Mouse (Mus musculus) liver, embryonic 13.5 days (tissue): ENCODE results near the gene Slc11a2. TPM values are rescaled to one million over a fixed set of nuclear protein-coding genes. Genes with fewer than 3 reads are reported as not detected.
A peak's percentile ranks its signal among the peaks of the same experiment; 100 is the strongest.
"Not testable (repeated sequence)": the region's sequence is repeated elsewhere in the genome, so short reads cannot be mapped to it uniquely, and the experiment has no call there.

Source experiments
- ATAC-seq: fragments of 200-750 bp; cut with Nextera tagmentation; 2 replicates; pipeline ENCODE4 v1.8.0; 2017; ENCODE audit warnings: low read depth, mild to moderate bottlenecking, moderate number of reproducible peaks, moderate library complexity
- DNase-seq: peaks from one replicate; pipeline ENCODE4 v3.0.0; 2022
- H3K27ac ChIP-seq: fragments of 300-500 bp; sonication (generic); 2 replicates; pipeline ENCODE4 v1.5.1; 2015; ENCODE audit warnings: moderate library complexity, mild to moderate bottlenecking, inconsistent platforms
- H3K27me3 ChIP-seq: fragments of 300-500 bp; sonication (generic); 2 replicates; pipeline ENCODE4 v1.6.1; 2015; ENCODE audit warnings: mild to moderate bottlenecking, inconsistent platforms
- H3K36me3 ChIP-seq: fragments of 300-500 bp; sonication (generic); 2 replicates; pipeline ENCODE4 v1.6.1; 2015; ENCODE audit warnings: mild to moderate bottlenecking, inconsistent platforms
- H3K4me1 ChIP-seq: fragments of 300-500 bp; sonication (generic); replicated peaks from 2 replicates; pipeline ENCODE4 v1.6.1; 2015; ENCODE audit warnings: inconsistent platforms
- H3K4me2 ChIP-seq: fragments of 300-500 bp; sonication (generic); 2 replicates; pipeline ENCODE4 v1.6.1; 2015; ENCODE audit warnings: inconsistent platforms, mild to moderate bottlenecking, moderate library complexity
- H3K4me3 ChIP-seq: fragments of 300-500 bp; sonication (generic); replicated peaks from 2 replicates; pipeline ENCODE4 v1.5.1; 2015; ENCODE audit warnings: mild to moderate bottlenecking, inconsistent platforms
- H3K9ac ChIP-seq: fragments of 300-500 bp; sonication (generic); 2 replicates; pipeline ENCODE4 v1.6.1; 2015; ENCODE audit warnings: mild to moderate bottlenecking, inconsistent platforms
- H3K9me3 ChIP-seq: fragments of 300-500 bp; sonication (generic); replicated peaks from 2 replicates; pipeline ENCODE4 v1.6.1; 2016; ENCODE audit warnings: inconsistent platforms
- WGBS: fragments of 180-500 bp; shearing (Covaris S2); methylation state at CpG from one replicate; pipeline ENCODE4 v1.1.7; 2015; ENCODE audit not compliant: insufficient replicate concordance; 5-methylcytosine and 5-hydroxymethylcytosine counted together
- polyA plus RNA-seq: library from polyadenylated mRNA; unstranded; fragments of >200 nt; fragmentation: Nextera tagmentation; extraction: Ambion mirVana; gene quantifications from 2 replicates; pipeline ENCODE4 v1.2.1, GENCODE M21; 2015

The Slc11a2 gene
- polyA plus RNA-seq, 1 experiment from 2014 or later = 46.8 TPM

DNA sequence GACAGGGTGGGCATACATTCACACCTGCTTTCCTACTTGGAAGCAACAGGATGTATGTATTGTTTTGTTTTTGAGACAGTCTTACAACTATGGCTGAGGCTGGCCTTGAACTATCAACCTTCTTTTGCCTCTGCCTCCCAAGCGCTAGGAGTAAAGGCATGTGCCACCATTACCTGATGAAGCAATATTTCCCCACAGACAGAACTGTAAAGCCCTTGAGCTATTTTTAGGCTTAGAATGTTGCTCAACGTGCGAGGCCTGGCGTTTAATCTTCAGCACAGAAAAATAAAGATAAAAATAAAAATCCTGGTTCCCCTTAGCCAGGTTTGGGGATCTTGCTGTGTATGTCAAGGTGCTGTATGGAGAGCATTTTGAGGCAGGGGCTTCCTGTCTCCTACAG lies 11.2 kb upstream of the Slc11a2 start:
- Histone ChIP-seq H3K36me3 (no peaks in the 10 kb centered on the region), H3K4me2 (no peak overlapping the region), H3K4me3 (no peak overlapping the region), H3K9ac (no peak overlapping the region), H3K27ac (no peak overlapping the region), H3K4me1 (peaks cover 25% of the 10 kb centered on the region), H3K9me3 (no peaks in the 10 kb centered on the region), H3K27me3 (no peaks in the 10 kb centered on the region)
- DNase-seq (no peak), ATAC-seq (no peak)
- WGBS = 43% methylated on average over 4 of the region's 4 CpGs

DNA sequence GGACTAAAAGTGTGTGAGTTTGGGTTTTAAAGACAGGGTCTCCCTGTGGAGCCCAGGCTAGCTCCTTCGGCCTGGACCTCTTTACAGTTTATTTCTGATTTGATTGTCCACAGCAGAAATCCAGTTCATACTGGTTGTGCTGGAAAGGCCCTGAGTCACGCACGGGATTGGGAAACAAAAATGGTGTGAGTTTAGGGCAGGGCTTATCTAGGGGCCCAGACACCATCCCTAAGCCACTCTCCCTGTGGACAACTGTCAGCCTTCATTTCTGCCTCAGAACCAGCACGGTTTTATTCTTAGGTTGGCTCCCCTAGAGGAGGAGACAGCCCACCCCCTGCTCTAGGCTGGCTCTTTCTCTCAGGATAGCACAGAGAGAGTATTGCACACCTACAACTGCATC lies 8.4 kb upstream of the Slc11a2 start:
- 19% methylated on average over 4 of the region's 4 CpGs for WGBS
- DNase-seq (peak; percentile 59), ATAC-seq (peak; percentile 85)
- Histone ChIP-seq H3K27ac (peak overlapping the region; percentile 64), H3K4me2 (peak overlapping the region; percentile 19; the same call in 1 of the 2 replicates), H3K4me3 (no peak overlapping the region), H3K9me3 (no peaks in the 10 kb centered on the region), H3K4me1 (peaks cover 25% of the 10 kb centered on the region), H3K27me3 (0 out of 2 replicates have a peak, but pooled peaks cover 3% of the 10 kb centered on the region), H3K9ac (peak overlapping the region; percentile 50), H3K36me3 (no peaks in the 10 kb centered on the region)

DNA sequence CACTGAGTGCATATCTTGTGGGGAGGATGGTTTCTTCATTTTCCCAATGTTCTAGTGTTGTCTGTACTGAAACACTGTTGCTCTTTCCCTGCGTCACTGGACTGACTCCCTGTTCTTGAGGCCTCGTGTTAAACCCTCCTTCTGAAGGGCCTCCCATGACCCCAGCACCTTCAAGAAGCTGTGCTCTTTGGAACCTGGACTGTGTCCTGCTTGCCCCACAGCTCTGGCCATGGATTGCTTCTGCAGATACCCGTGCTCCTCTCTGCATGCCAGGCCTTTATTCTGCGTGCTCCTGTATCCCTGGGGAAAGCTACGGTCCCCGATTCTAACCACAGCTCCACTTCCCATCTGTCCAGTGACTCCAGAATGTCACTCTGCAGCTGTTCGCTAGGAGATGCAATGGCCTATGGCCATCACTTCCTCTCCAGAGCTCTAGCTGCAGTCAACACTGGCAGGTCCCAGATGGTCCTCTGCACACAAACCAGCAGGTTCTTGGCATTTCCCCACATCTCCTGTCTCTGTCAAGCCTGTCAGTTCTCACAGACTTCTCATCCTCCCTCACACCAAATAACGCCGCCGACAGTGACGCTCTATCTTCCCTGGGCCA lies 5.2 kb upstream of the Slc11a2 start:
- no peak overlapping the region for H3K27ac ChIP-seq
- H3K4me1 ChIP-seq = peaks cover 22% of the 10 kb centered on the region
- H3K9ac ChIP-seq = no peak overlapping the region
- peaks cover 27% of the 10 kb centered on the region for H3K27me3 ChIP-seq
- no peaks in the 10 kb centered on the region for H3K9me3 ChIP-seq
- no peaks in the 10 kb centered on the region for H3K36me3 ChIP-seq
- DNase-seq = no peak
- H3K4me2 ChIP-seq = no peak overlapping the region
- no peak overlapping the region for H3K4me3 ChIP-seq
- WGBS = 67% methylated on average over 11 of the region's 11 CpGs
- no peak for ATAC-seq

DNA sequence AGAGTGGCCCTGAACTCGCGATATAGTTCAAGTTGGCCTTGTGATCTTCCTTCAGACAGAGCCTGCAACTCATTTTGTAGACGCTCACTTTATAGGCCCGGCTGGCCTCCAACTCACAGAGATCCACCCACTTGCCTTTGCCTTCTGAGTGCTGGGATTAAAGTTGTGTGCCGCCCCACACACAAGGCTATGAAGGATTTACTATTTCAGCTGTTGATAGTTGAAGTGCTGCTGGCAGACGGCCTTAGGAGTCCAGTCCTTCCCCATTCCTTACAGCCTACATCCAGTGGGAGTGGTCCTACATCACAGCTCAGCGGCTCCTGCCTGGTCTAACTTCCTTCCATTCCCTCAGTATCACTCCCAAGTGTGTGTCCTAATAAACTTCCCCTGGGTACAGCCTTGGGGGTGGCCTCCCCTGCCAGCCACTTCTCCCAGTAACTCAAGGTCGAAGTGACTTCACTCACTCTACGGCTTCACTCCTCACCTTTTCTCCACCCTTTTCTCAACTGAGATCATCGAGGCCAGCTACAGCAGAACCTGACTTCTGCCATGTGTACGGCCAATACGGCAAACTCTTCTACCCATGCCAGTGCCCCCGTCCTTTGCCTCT lies 3.5 kb upstream of the Slc11a2 start:
- H3K27ac ChIP-seq = no peak overlapping the region
- H3K4me2 ChIP-seq = no peak overlapping the region
- DNase-seq (no peak), ATAC-seq (no peak)
- H3K36me3 ChIP-seq = no peaks in the 10 kb centered on the region
- no peak overlapping the region for H3K4me3 ChIP-seq
- peaks cover 24% of the 10 kb centered on the region for H3K4me1 ChIP-seq
- H3K9ac ChIP-seq = no peak overlapping the region
- H3K9me3 ChIP-seq = no peaks in the 10 kb centered on the region
- peaks cover 41% of the 10 kb centered on the region for H3K27me3 ChIP-seq
- WGBS = 74% methylated on average over 13 of the region's 13 CpGs

DNA sequence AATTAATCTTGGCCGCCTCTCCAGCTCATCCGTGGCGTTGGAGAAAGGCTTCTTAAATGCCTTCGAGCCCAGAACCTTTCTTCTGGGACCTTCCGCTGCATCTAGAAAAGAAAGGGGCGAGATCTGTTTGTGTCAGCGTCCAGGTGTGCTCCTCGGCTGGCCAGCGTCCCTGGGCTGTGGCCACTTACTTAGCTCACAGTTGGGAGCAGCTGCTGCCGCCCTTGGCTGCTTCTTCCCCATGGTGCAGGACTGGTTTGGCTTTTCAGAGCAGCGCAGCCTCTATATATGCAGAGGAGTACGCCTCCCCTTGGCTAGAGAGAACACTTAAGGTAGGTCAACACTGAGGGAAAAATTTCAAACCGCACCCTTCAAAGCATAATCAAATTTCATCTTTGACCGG lies 956 bp downstream of the Slc11a2 start:
- WGBS = 4% methylated on average over 14 of the region's 14 CpGs
- Histone ChIP-seq H3K9ac (peak overlapping the region; percentile 74), H3K36me3 (no peaks in the 10 kb centered on the region), H3K4me3 (peak overlapping the region; percentile 99), H3K4me2 (peak overlapping the region; percentile 99), H3K4me1 (peaks cover 45% of the 10 kb centered on the region), H3K27me3 (peaks cover 41% of the 10 kb centered on the region), H3K9me3 (no peaks in the 10 kb centered on the region), H3K27ac (no peak overlapping the region)
- no peak for ATAC-seq
- peak; percentile 23 for DNase-seq

DNA sequence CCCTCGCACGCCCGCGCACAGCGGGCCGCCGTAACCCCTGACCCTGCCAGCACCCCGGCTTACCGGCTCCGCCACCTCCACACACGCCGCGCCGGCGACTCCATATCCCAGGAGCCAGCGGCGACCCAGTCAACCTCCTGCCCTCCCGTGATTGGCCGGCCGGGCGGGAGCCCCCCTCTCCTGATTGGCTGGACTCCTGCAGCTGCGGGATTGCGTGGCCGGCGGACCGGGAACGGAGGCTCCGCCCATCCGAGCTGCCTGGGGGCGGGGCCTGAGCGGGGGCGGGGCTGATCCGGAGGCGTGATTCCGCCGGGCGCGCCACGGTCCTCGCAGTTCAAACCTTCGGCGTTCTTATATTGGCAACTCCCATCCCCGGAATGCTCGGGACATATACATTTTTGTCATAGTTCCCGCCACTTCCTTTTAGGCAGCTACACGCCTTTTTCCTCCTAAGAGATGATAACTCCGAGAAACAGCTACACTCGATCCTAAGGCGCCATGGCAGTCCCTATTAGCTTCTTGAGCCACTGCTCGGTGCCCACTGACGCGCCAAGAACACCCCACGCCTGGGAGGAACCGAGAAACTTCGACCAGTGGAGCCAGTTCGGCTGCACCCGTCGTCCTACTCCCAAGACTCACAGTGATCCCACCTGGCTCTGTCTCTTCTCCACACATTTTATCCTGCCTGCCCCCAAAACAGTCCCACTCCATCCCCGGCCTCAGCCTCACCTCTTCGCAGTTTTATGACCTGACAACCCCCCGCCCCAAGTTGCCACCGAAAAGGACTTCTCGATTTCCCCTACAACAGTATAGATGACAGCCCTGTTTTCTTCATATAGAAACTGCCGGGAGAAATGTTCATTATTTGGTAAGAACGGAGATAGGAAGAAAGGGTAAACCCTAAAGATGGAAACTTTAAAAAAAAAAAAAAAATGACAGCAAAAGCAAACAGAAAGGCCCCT lies 1.7 kb downstream of the Slc11a2 start:
- peaks cover 52% of the 10 kb centered on the region for H3K4me1 ChIP-seq
- ATAC-seq (peak; percentile 87), DNase-seq (peak; percentile 98)
- WGBS = 2% methylated on average over 65 of the region's 65 CpGs
- H3K27ac ChIP-seq = peak overlapping the region; percentile 98
- H3K4me3 ChIP-seq = peak overlapping the region; percentile 99
- H3K9ac ChIP-seq = peak overlapping the region; percentile 100
- H3K27me3 ChIP-seq = peaks cover 37% of the 10 kb centered on the region
- peak overlapping the region; percentile 99 for H3K4me2 ChIP-seq
- no peaks in the 10 kb centered on the region for H3K9me3 ChIP-seq
- peaks cover 1% of the 10 kb centered on the region; the same call in 1 of the 2 replicates for H3K36me3 ChIP-seq

DNA sequence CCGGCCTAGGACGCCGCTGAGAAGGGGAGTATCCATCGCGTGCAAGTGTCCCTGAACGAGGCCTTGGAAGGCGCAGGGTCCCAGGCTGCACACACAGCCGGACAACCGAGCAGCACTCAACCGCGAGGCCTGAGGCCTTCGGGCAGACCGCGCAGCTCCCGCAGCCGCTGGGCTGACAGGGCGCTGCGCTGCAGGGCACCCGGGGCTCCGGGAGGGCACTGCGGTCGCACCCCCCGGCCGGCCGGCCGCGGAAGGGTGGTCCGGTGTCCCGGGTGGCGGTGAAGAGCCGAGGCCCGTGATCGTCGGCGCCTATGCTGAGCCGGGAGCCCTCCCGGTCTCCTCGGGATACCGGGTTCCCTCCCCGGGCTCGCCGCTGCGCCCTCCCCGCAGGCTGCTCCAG lies 2.4 kb downstream of the Slc11a2 start:
- peaks cover 8% of the 10 kb centered on the region for H3K36me3 ChIP-seq
- peak overlapping the region; percentile 79 for H3K4me2 ChIP-seq
- no peaks in the 10 kb centered on the region for H3K9me3 ChIP-seq
- ATAC-seq (peak; percentile 29), DNase-seq (peak; percentile 49)
- H3K4me1 ChIP-seq = peaks cover 59% of the 10 kb centered on the region
- peak overlapping the region; percentile 99 for H3K4me3 ChIP-seq
- WGBS = under 1% methylated on average over 44 of the region's 44 CpGs
- H3K27ac ChIP-seq = peak overlapping the region; percentile 98
- peak overlapping the region; percentile 100 for H3K9ac ChIP-seq
- H3K27me3 ChIP-seq = peaks cover 37% of the 10 kb centered on the region

DNA sequence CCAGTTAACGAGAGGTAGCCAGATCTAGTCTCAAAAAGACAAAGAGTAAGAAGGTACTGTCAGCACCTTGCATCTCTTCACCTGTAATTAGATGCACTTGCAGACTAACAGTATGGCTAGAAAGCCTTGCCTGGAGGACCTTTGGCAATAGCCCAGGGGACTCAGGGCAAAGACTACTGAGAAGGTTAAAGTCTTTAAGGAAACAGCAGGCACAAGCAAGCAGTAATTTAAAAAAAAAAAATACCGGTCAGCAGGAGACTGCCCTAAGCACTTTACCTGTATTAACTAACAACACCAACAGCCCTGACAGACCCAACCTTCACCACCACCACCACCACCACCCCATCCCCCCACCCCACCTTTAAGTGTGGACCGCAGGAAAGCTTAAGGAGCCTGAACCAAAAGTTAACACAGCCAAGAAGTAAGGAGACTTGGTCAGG lies 3.1 kb downstream of the Slc11a2 start, which contains the start of gene Gm5475:
Gene Gm5475, plus strand, starts transcription at position 390 of the 440 bp plus-strand sequence.
- Histone ChIP-seq H3K4me3 (peak within 1 kb of the TSS; percentile 99), H3K27me3 (peaks cover 31% of the 10 kb centered on the region), H3K4me1 (peaks cover 66% of the 10 kb centered on the region), H3K36me3 (peaks cover 15% of the 10 kb centered on the region), H3K4me2 (peak within 1 kb of the TSS; percentile 99), H3K27ac (peak within 1 kb of the TSS; percentile 98), H3K9ac (peak within 1 kb of the TSS; percentile 100)
- DNase-seq, H3K9me3 ChIP-seq, ATAC-seq: not testable (repeated sequence)
- WGBS = 15% methylated on average over 3 of the region's 3 CpGs

DNA sequence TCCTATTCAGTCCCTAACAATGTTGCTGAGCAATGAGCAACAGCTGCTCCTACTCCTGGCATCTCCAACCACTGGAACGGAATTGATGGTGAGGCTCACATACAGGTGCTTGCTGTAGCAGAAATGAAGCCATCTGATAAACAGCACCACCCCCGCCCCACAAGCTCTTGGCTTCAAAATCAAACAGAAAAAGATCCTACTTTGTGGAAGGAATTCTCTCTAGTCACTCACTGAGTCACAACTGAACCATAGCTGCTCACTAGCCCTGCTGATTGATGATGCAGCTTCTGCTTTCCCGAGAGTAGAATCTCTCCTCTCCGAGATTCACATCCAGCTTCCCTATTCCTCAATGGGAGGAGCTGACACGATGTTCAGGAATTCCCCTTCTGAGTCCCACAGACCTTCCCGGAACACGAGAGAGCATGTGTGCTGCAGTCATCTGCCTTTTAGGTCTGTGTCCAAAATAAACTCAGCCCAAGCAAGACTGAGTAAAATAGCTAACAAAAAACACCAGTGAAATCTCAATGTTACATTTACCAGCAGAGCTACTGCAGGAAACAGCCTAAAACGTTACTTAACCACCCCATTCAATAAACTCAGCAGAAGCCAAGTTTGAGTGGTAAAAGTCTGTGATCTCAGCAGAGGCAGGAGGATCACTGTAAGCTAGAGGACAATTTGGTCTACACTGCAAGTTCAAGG lies 3.7 kb downstream of the Slc11a2 start:
- Histone ChIP-seq H3K9me3 (no peaks in the 10 kb centered on the region), H3K4me2 (peak overlapping the region; percentile 79), H3K36me3 (peaks cover 17% of the 10 kb centered on the region), H3K27me3 (peaks cover 25% of the 10 kb centered on the region), H3K4me3 (peak overlapping the region; percentile 99), H3K27ac (peak overlapping the region; percentile 98), H3K9ac (peak overlapping the region; percentile 100), H3K4me1 (peaks cover 72% of the 10 kb centered on the region)
- ATAC-seq = no peak
- WGBS = 10% methylated on average over 8 of the region's 8 CpGs
- peak; percentile 32 for DNase-seq

DNA sequence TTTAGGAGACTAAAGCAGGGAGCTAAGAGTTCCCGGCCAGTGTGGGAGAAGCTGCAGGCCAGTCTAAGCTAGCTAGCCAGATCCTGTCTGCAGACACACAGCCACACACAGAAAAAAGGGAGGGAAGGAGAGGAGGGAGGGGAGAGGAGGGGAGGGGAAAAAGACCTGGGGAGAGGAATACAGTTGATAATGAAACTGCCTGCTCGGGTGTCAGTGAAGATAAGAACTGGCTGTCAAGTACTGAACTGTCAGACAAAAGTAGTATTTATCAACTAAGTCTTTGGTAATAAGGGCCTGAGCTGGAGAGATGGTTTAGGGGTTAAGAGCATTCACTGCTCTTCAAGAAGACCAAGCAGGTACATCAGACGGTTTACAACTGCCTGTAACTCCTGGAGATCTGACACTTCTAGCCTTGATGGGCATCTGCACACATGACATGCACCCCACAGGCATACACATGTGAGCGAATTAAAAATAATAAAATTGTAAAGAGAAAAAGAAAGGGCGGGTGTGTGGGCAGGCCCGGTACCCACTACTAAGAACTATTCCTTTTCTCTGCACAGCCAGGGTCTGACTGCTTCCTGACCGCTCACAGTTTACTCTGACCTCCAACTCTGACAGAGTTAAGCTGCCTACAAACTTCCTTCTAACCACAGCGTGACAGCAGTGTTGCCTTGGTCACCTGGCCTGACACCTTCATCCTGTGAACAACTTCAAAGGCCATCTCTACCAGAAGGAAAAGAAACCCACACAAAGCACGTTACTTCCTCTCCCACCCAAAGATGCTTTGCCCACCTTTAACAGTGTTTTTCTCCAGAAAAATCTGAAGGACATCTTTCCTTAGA lies 4.7 kb downstream of the Slc11a2 start:
- Histone ChIP-seq H3K36me3 (peaks cover 27% of the 10 kb centered on the region), H3K4me1 (peaks cover 83% of the 10 kb centered on the region), H3K4me3 (peak overlapping the region; percentile 99), H3K27me3 (peaks cover 15% of the 10 kb centered on the region), H3K9ac (peak overlapping the region; percentile 100), H3K9me3 (no peaks in the 10 kb centered on the region), H3K27ac (peak overlapping the region; percentile 98), H3K4me2 (peak overlapping the region; percentile 79)
- WGBS = 12% methylated on average over 9 of the region's 9 CpGs
- peak; percentile 71 for DNase-seq
- ATAC-seq = peak; percentile 81
